Mouse (Mus musculus) activated CD4-positive, CD25-positive, alpha-beta regulatory T cell, adult 4 months (primary cell): ENCODE measurements around the gene 1700018B08Rik. TPM values are rescaled to one million over a fixed set of nuclear protein-coding genes. Genes with fewer than 3 reads are reported as not detected.

Source experiments
- ATAC-seq: one replicate; pipeline ENCODE4 v1.8.0; 2017
- polyA plus RNA-seq, 2 experiments: library from polyadenylated mRNA; unstranded; fragments of 100-300 nt; shearing (Covaris generic); gene quantifications; one replicate each; pipeline ENCODE4 v1.2.1; 2017

The 1700018B08Rik gene
- polyA plus RNA-seq = not detected

- ATAC-seq = no peak
Observed at GRCm38 (mm10) chr8:121544276-121544785, at the start of gene 1700018B08Rik. Gene 1700018B08Rik (minus strand): TSS chr8:121544320.

- no peak for ATAC-seq
Observed at GRCm38 (mm10) chr8:121593293-121593692, 49.2 kb upstream of the 1700018B08Rik start.

DNA sequence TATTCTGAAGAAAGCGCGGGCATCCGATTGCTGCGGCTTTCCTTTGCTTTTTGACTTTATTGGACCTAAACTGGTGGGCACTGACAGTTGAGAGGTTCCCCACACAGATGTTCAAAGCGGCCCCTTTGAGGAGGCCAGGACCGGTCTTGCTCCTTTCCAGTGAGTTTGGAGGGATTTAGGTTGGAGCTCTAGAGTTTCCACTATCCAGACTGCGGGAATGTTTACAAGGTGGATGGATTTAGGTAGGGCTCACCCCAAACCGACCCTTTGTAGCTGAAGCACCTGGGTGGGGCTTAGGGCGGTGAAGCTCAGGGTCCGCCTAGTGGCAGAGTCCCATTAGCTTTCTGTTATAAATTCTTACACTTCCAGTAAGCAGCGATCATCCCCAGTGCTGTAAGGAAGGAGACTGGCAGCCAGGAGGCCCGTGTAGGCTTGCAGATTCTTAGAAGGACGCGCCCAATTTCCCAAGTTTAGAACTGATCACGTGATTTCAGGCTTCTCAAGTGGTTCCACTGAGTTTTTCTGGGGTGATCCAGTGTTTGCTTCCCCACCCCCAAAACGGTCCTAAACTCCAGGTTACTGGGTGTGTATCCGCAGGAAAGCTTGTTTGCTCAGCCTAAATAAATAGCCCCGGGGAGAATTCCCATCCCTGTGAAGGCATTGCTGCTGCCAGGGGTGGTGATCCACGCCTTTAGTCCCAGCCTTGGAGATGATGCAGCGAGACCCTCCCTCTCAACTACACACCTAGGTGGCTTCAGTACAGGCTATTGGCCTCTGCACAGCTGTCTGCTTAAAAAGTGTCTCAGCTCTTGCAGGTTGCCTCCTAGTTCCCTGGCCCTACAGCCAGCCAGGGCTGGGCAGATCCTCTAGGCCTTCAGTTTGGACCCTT is 47.3 kb upstream of the 1700018B08Rik start:
- ATAC-seq = peak; percentile 35

GRCm38 (mm10) chr8:121590203-121591177 is 46.4 kb upstream of the 1700018B08Rik start, which contains the start of gene Map1lc3b:
Gene Map1lc3b (plus strand): TSS chr8:121590361.
- ATAC-seq = peak; percentile 67

GRCm38 (mm10) chr8:121589205-121589726 is 45.1 kb upstream of the 1700018B08Rik start:
- ATAC-seq = no peak

DNA sequence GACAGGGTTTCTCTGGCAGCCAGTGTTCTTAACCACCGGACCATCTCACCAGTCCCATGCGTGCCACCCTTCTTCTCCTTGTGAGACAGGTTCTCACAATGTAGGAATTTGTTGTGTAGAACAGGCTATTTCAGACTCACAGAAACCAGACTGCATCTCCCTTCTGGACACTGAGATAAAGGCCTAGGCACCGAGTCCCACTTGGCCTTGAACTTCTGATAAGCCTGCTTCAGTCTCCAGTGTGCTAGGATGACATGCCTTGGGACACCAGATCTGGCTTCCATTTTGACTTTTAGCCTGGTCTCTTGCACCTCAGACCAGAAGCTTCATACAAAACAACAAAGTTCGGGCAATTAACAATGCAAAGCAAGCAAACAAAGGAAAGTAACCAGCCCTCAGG is 44.6 kb upstream of the 1700018B08Rik start:
- ATAC-seq = no peak

DNA sequence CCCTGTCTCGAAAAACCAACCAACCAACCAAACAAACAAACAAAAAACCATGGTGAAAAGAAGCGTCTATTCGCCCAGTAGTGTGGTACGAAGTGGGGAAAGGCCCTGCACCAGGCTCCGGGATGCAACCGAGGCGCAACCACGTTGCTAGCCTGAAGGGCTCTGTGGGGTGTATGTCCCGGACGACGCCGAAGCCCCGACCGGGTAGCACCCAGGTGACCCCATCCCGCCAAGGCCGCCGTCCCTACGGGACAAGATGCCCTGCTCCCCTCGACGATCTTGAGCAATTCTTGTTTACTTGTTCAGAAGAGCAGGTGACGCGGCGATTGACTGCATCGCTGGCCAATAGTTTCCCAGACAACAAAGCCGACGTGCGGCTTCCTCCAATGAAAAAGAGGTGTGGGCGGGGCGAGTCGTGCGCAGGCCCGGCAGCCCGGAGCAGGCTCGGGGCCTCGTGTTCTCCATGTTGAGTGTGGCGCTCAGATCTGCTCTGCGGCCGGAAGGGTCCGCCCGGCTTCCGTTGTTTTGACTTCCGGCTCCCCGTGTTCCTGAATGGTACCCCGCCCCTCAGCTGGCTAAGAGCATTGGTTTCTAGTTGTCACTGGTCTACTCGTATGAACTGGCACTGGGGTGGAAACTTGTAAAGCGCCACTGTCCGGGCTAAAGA is 41.2 kb upstream of the 1700018B08Rik start:
- ATAC-seq = peak; percentile 88

GRCm38 (mm10) chr8:121584730-121585129 is 40.6 kb upstream of the 1700018B08Rik start:
- ATAC-seq = no peak

DNA sequence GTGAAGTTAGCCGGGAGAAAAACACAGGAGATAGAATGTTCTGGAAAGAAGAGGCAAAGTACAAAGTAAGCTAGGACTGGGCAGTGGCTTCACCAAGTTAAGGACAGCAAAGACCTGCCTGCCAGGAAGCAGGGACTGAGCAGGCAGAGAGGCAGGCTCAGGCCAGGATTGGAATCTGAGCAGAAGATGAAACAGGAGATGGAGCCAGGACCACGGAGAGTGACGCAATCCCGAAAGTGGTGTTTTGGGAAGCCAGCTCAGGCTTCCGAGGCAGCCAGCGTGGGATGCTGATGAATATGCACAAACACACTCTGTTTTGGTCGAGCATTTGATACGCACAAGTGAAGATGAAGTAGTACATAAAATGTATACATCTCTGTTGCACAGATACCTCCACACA is 39.5 kb upstream of the 1700018B08Rik start:
- no peak for ATAC-seq

- ATAC-seq = no peak
Observed at GRCm38 (mm10) chr8:121580465-121580864, 36.3 kb upstream of the 1700018B08Rik start.

DNA sequence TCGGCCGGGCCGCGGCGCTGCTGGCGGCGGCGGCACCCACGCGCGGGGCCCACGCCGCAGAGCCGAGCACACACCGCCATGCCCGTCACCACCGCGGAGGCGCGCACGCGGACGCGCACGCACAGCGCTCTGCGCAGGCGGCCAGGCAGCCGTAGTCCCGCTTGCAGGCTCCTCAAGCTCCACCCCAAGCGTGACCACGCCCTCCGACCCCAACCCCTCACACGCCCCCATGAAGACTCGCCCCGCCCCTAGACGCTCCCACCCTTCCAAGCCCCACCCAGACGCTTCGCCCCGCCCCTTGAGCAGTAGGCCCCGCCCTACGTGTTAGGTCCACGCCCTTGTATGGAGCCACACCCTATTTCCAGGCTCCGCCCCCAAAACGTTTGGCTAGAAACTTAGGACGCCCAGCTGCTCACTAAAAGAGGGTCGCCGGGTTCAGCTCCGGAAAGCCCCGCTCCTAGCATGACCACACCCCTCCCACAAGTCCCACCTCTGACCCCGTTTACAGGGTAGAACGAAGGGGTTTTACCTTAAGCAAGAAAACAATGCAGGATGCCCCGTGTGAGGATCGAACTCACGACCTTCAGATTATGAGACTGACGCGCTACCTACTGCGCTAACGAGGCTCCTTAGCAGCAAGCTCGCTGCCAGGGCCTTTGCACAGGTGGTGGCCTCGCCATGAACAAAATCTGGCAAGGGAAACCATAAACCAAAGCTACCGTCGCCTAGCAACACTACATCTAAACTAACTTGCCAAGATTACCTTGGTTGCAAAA is 34.7 kb upstream of the 1700018B08Rik start, which contains the start of gene Fbxo31:
Gene Fbxo31 (minus strand): TSS at position 131 of the 776 bp plus-strand sequence.
- peak; percentile 73 for ATAC-seq

DNA sequence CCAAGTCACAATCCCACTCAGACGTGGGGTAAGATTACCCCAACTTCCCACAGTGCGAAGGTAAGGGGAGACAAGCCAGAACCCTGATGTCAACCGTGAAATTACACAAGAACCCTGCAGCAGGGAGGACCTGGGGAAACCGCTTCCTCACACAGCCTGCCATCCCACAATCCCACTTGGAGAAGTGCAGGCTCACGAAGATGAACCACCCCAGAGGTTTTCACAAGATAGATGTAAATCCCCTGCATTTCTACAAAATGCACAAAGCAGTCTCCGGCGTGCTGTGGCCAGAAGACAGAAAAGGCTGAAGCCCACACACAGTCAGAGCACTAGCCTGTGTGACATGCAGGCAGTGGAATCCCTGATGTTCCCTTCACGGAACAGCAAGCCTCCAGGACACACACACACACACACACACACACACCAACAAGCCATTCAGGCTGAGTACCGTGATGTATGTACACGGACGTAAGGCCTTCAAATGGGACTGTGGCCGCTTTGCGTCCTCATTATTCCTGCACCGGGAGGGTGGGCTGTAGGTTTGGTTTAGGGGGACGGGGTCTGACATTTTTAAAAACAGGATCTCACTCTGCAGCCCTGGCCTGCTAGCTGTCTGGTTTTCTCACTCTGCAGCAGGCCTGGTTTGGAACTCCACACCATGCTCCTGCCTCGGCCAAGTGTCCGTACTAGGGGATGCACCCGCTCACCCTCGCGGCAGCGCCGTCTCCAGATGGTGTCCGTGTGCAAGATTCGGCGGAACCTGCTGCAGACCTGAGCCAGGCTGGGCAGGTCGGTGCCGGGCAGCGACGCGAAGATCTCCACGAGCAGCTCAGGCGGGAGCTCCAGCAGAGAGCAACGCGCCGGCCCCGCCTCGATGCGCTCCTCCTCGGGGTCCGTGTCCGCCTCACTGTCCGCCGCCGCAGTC is 33.9 kb upstream of the 1700018B08Rik start:
- ATAC-seq = peak; percentile 7

DNA sequence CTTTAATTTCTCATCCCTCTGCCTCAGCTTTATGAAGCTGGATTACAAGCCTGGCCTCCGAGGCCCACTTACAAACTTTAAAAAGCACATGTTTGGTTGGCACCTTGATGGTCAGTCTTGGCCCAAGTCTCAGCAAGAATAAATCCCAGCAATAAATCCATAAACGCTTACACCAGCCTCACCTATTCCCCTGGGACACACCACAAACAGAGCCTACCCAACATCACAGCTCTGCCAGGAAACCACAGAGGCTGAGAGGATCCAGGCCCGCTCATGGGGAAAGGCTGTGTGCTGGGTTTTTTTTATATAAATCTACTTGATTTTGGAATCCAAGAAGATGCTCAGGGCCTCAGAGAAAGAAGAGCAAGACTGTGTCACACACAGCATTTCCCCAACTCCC is 31.5 kb upstream of the 1700018B08Rik start:
- ATAC-seq = no peak

DNA sequence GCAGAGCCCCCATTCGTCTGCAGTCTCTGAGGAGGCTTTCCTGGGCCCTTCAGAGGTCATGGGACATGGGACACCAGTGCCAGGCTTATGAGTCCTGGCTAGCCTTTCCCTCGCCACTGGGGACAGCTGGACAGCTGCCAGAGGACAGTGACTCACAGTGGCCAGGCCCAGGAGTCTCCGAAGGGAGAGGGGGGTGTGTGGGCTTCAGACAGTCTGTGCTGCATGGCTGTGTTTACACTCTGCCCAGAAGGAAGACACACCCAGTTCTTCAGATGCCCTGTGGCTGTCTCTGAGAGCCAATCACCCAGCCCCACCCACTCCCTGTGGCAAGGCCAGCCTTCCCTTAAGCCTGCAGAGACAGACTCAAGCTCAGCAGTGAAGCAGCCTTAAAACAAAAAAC is 29.2 kb upstream of the 1700018B08Rik start:
- ATAC-seq = peak; percentile 37

DNA sequence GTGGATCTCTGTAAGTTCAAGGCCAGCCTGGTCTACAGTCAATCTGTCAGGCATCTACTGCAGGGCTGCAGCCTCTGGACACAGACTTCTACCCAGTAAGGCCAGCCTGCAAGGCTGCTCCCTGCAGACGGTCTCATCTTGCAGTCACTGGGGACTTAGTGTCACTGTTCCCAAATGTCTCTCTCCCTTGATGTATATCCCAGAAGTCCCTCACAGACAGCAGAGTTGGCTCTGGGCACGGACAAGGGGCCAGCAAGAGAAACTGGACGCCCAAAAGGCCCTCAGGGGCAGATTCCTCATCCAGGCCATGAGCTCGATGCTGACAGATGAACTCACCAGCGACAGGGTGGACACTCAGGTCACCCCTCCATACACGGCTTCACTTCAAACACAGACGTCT is 28.0 kb upstream of the 1700018B08Rik start:
- no peak for ATAC-seq

GRCm38 (mm10) chr8:121570801-121571200 is 26.7 kb upstream of the 1700018B08Rik start:
- no peak for ATAC-seq

DNA sequence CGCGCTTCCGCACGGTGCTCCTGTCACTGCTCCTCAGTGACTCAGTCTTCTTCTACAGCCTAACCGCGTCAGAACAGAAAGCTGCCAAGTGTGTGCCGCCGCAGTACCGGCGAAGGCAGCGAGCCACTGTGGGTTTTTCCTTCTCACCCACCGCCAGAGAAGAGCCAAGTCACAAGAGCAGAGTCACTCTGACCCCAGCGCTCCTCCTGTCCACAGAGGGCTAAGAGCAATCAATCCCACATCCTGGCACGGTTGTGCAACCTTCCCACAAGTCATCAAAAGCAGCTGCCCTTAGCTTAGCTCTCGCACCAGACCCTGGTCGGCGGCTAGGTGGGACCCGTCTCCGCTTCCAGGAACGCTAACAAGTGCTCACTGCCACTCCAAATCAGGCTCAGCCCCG is 26.2 kb upstream of the 1700018B08Rik start:
- peak; percentile 24 for ATAC-seq

DNA sequence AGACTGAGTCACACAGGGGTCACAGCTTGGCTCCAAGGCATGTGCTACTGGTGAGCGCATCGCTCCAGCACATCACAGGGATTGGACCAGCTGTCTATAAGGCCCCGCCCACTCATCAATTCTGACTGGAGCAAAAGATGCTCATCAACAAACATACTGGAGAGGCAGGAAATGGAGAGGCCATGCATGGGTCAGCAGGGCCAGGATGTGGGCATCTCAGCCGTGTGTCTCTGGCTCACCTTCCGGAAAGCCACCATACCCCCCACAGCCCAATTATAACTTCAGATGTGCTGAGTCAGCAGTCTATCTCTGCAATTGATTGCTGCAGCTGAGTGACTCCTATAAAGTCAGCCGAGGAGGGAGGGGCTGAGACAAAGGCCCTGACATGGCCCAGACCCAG is 24.2 kb upstream of the 1700018B08Rik start:
- ATAC-seq = peak; percentile 55

DNA sequence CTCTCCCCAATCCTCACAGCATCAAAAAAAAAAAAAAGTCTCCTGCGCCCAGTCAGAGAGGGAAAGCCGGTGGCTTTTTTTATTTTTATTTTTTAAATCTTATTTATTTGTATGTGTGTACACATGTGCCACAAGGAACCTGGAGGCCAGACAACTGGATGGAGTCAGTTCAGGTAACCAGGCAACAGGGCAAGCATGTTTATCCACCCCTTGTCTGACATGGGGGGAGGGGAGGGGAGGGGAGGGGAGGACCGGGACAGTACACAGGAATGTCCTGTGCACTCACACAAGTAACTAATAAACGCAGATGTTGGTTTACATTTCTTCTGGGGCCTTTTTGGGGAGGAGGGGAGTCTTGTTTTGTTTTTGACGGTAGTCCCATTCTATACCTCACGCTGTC is 19.6 kb upstream of the 1700018B08Rik start:
- ATAC-seq = no peak

DNA sequence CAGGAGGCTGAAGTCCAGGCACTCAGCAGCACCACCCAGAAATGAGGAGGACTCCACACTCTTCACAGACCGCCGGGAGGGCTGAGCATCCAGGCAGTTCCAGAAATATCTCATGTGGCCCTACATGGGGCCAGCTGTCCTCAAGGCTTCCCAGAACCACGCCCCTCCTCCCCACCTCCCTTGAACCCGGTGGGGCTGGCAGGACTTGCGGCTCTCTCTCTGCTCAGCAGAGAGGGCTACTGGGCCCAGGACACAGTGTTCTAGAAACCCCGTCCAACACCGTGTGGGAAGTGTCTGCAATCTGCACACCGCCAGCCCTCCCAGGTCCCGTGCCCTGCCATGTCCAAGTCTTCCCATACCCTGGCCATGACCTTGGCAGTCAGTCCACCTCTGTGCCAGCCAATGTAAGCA is 18.8 kb upstream of the 1700018B08Rik start:
- ATAC-seq = no peak
